Mouse (Mus musculus): ENCODE measurements at regions not wholly inside any gene's neighbourhood (a gene's known extent, or its start where the extent isn't known, plus 50 kb on each side); places are given as distances from the start of the nearest gene placed in this dataset.
"Not testable (repeated sequence)": the region's sequence is repeated elsewhere in the genome, so short reads cannot be mapped to it uniquely, and the experiment has no call there.

DNA sequence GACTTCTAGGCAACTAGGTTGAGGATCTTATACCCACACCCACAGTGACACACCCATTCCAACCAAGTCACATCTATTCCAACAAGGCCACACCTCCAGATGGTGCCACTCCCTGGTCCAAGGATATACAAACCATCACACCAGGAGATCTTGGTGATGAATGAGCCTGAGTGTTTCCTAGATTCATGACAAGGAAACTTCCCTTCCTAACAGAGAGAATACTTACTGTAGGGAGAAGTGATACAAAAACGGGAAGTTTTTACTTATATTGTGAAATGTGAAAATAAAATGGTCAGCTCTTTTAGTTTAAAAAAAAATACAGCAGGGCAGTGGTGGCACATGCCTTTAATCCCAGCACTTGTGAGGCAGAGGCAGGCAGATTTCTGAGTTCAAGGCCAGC, 953.6 kb upstream of the Gje1 start:
- H3K4me2 ChIP-seq (ENCODE audit: low read depth, low read length); H3K27me3 ChIP-seq (ENCODE audit: control insufficient read depth, insufficient read depth, low read length); H3K9me3 ChIP-seq (ENCODE audit: control insufficient read depth, low read length); H3K9ac ChIP-seq (replicated peaks; ENCODE audit: low read depth, low read length); H3K27ac ChIP-seq (ENCODE audit: low read depth, low read length); H3K4me3 ChIP-seq (ENCODE audit: low read depth, low read length); ATAC-seq (ENCODE audit: low read depth); H3K36me3 ChIP-seq (ENCODE audit: control insufficient read depth, insufficient read depth, low read length); H3K4me1 ChIP-seq (ENCODE audit: control insufficient read depth, insufficient read depth, low read length): not testable (repeated sequence)
- 88% methylated on average over 1 of the region's 1 CpGs for WGBS

Measured in neural tube, embryonic 14.5 days (tissue).